Mouse (Mus musculus): ENCODE results near the gene Cadm2. TPM values are rescaled to one million over a fixed set of nuclear protein-coding genes. Genes with fewer than 3 reads are reported as not detected.

Gene Cadm2
- polyA plus RNA-seq, 1 experiment from 2014 or later, result 0.38 TPM

- 50% methylated on average over 2 of the region's 2 CpGs for WGBS
- ATAC-seq (ENCODE audit: low read depth), result no peak
These were observed 210.2 kb downstream of the Cadm2 start for GRCm38 (mm10) chr16:67410482-67410881.

GRCm38 (mm10) chr16:67367745-67368144, 253.0 kb downstream of the Cadm2 start:
- WGBS, result 69% methylated on average over 2 of the region's 2 CpGs
- no peak for ATAC-seq (ENCODE audit: low read depth)

More at GRCm38 (mm10) chr16:67410482-67410881, 210.2 kb downstream of the Cadm2 start:
- no peak overlapping the region for H3K27ac ChIP-seq (ENCODE audit: low read length)
- H3K9ac ChIP-seq (ENCODE audit: low read length), result no peak overlapping the region
- H3K4me1 ChIP-seq (replicated peaks; ENCODE audit: control insufficient read depth, insufficient read depth, low read length), result no peaks in the 10 kb centered on the region
- no peaks in the 10 kb centered on the region for H3K36me3 ChIP-seq (ENCODE audit: control insufficient read depth, insufficient read depth, low read length)
- no peak overlapping the region for H3K4me2 ChIP-seq (ENCODE audit: low read depth, low read length)
- no peak overlapping the region for H3K4me3 ChIP-seq (ENCODE audit: low read length)
- H3K27me3 ChIP-seq (ENCODE audit: control insufficient read depth, insufficient read depth, low read depth, low read length), result no peaks in the 10 kb centered on the region
- H3K9me3 ChIP-seq (ENCODE audit: control insufficient read depth, low read length), result no peaks in the 10 kb centered on the region

GRCm38 (mm10) chr16:67348011-67348410, 272.7 kb downstream of the Cadm2 start:
- no peak overlapping the region for H3K4me2 ChIP-seq (ENCODE audit: low read depth, low read length)
- ATAC-seq (ENCODE audit: low read depth), result no peak
- H3K27ac ChIP-seq (ENCODE audit: low read length), result no peak overlapping the region
- no peak overlapping the region for H3K4me3 ChIP-seq (ENCODE audit: low read length)
- WGBS, result 79% methylated on average over 5 of the region's 5 CpGs
- no peaks in the 10 kb centered on the region for H3K4me1 ChIP-seq (replicated peaks; ENCODE audit: control insufficient read depth, insufficient read depth, low read length)
- H3K9me3 ChIP-seq (ENCODE audit: control insufficient read depth, low read length), result no peaks in the 10 kb centered on the region
- no peak overlapping the region for H3K9ac ChIP-seq (ENCODE audit: low read length)
- no peaks in the 10 kb centered on the region for H3K27me3 ChIP-seq (ENCODE audit: control insufficient read depth, insufficient read depth, low read depth, low read length)
- H3K36me3 ChIP-seq (ENCODE audit: control insufficient read depth, insufficient read depth, low read length), result no peaks in the 10 kb centered on the region

More at GRCm38 (mm10) chr16:67367745-67368144, 253.0 kb downstream of the Cadm2 start:
- H3K27me3 ChIP-seq (ENCODE audit: control insufficient read depth, insufficient read depth, low read depth, low read length), result no peaks in the 10 kb centered on the region
- H3K9me3 ChIP-seq (ENCODE audit: control insufficient read depth, low read length), result no peaks in the 10 kb centered on the region
- no peak overlapping the region for H3K4me3 ChIP-seq (ENCODE audit: low read length)
- no peak overlapping the region for H3K4me2 ChIP-seq (ENCODE audit: low read depth, low read length)
- no peak overlapping the region for H3K27ac ChIP-seq (ENCODE audit: low read length)
- H3K9ac ChIP-seq (ENCODE audit: low read length), result no peak overlapping the region
- no peaks in the 10 kb centered on the region for H3K36me3 ChIP-seq (ENCODE audit: control insufficient read depth, insufficient read depth, low read length)
- no peaks in the 10 kb centered on the region for H3K4me1 ChIP-seq (replicated peaks; ENCODE audit: control insufficient read depth, insufficient read depth, low read length)

- H3K36me3 ChIP-seq (ENCODE audit: control insufficient read depth, insufficient read depth, low read length), result no peaks in the 10 kb centered on the region
- no peaks in the 10 kb centered on the region for H3K27me3 ChIP-seq (ENCODE audit: control insufficient read depth, insufficient read depth, low read depth, low read length)
- H3K4me2 ChIP-seq (ENCODE audit: low read depth, low read length), result no peak overlapping the region
- no peak overlapping the region for H3K9ac ChIP-seq (ENCODE audit: low read length)
- H3K9me3 ChIP-seq (ENCODE audit: control insufficient read depth, low read length), result no peaks in the 10 kb centered on the region
- no peak for ATAC-seq (ENCODE audit: low read depth)
- no peaks in the 10 kb centered on the region for H3K4me1 ChIP-seq (replicated peaks; ENCODE audit: control insufficient read depth, insufficient read depth, low read length)
- no peak overlapping the region for H3K27ac ChIP-seq (ENCODE audit: low read length)
- H3K4me3 ChIP-seq (ENCODE audit: low read length), result no peak overlapping the region
These were observed 273.1 kb downstream of the Cadm2 start for GRCm38 (mm10) chr16:67347561-67347960.

GRCm38 (mm10) chr16:67346621-67347290, 274.0 kb downstream of the Cadm2 start:
- 40% methylated on average over 10 of the region's 10 CpGs for WGBS
- H3K4me2 ChIP-seq (ENCODE audit: low read depth, low read length), result no peak overlapping the region
- no peak for ATAC-seq (ENCODE audit: low read depth)

GRCm38 (mm10) chr16:67344194-67344593, 276.5 kb downstream of the Cadm2 start:
- 27% methylated on average over 5 of the region's 5 CpGs for WGBS
- Histone ChIP-seq H3K4me1 (replicated peaks; ENCODE audit: control insufficient read depth, insufficient read depth, low read length) (no peaks in the 10 kb centered on the region), H3K36me3 (ENCODE audit: control insufficient read depth, insufficient read depth, low read length) (no peaks in the 10 kb centered on the region), H3K27ac (ENCODE audit: low read length) (no peak overlapping the region), H3K9me3 (ENCODE audit: control insufficient read depth, low read length) (no peaks in the 10 kb centered on the region), H3K4me2 (ENCODE audit: low read depth, low read length) (no peak overlapping the region), H3K27me3 (ENCODE audit: control insufficient read depth, insufficient read depth, low read depth, low read length) (no peaks in the 10 kb centered on the region), H3K9ac (ENCODE audit: low read length) (no peak overlapping the region), H3K4me3 (ENCODE audit: low read length) (no peak overlapping the region)
- no peak for ATAC-seq (ENCODE audit: low read depth)

More at GRCm38 (mm10) chr16:67346621-67347290, 274.0 kb downstream of the Cadm2 start:
- Histone ChIP-seq H3K4me1 (replicated peaks; ENCODE audit: control insufficient read depth, insufficient read depth, low read length) (no peaks in the 10 kb centered on the region), H3K9me3 (ENCODE audit: control insufficient read depth, low read length) (no peaks in the 10 kb centered on the region), H3K27me3 (ENCODE audit: control insufficient read depth, insufficient read depth, low read depth, low read length) (no peaks in the 10 kb centered on the region), H3K9ac (ENCODE audit: low read length) (no peak overlapping the region), H3K27ac (ENCODE audit: low read length) (no peak overlapping the region), H3K36me3 (ENCODE audit: control insufficient read depth, insufficient read depth, low read length) (no peaks in the 10 kb centered on the region), H3K4me3 (ENCODE audit: low read length) (no peak overlapping the region)

GRCm38 (mm10) chr16:67311033-67311432, 309.7 kb downstream of the Cadm2 start:
- Histone ChIP-seq H3K4me2 (ENCODE audit: low read depth, low read length) (no peak overlapping the region), H3K4me3 (ENCODE audit: low read length) (no peak overlapping the region), H3K9me3 (ENCODE audit: control insufficient read depth, low read length) (no peaks in the 10 kb centered on the region), H3K27me3 (ENCODE audit: control insufficient read depth, insufficient read depth, low read depth, low read length) (no peaks in the 10 kb centered on the region), H3K9ac (ENCODE audit: low read length) (no peak overlapping the region), H3K36me3 (ENCODE audit: control insufficient read depth, insufficient read depth, low read length) (no peaks in the 10 kb centered on the region), H3K4me1 (replicated peaks; ENCODE audit: control insufficient read depth, insufficient read depth, low read length) (no peaks in the 10 kb centered on the region), H3K27ac (ENCODE audit: low read length) (no peak overlapping the region)
- WGBS, result 85% methylated on average over 2 of the region's 2 CpGs
- ATAC-seq (ENCODE audit: low read depth), result no peak

- 82% methylated on average over 3 of the region's 3 CpGs for WGBS
These were observed 336.0 kb downstream of the Cadm2 start for GRCm38 (mm10) chr16:67284664-67285063.

GRCm38 (mm10) chr16:67243598-67243997, 377.1 kb downstream of the Cadm2 start:
- Histone ChIP-seq H3K9me3 (ENCODE audit: control insufficient read depth, low read length) (no peaks in the 10 kb centered on the region), H3K4me1 (replicated peaks; ENCODE audit: control insufficient read depth, insufficient read depth, low read length) (no peaks in the 10 kb centered on the region), H3K9ac (ENCODE audit: low read length) (no peak overlapping the region), H3K27me3 (ENCODE audit: control insufficient read depth, insufficient read depth, low read depth, low read length) (no peaks in the 10 kb centered on the region), H3K27ac (ENCODE audit: low read length) (no peak overlapping the region), H3K4me2 (ENCODE audit: low read depth, low read length) (no peak overlapping the region), H3K4me3 (ENCODE audit: low read length) (no peak overlapping the region), H3K36me3 (ENCODE audit: control insufficient read depth, insufficient read depth, low read length) (no peaks in the 10 kb centered on the region)
- WGBS, result 75% methylated on average over 5 of the region's 5 CpGs
- ATAC-seq (ENCODE audit: low read depth), result no peak

More at GRCm38 (mm10) chr16:67284664-67285063, 336.0 kb downstream of the Cadm2 start:
- no peaks in the 10 kb centered on the region for H3K9me3 ChIP-seq (ENCODE audit: control insufficient read depth, low read length)
- H3K36me3 ChIP-seq (ENCODE audit: control insufficient read depth, insufficient read depth, low read length), result no peaks in the 10 kb centered on the region
- no peak overlapping the region for H3K4me3 ChIP-seq (ENCODE audit: low read length)
- ATAC-seq (ENCODE audit: low read depth), result no peak
- H3K9ac ChIP-seq (ENCODE audit: low read length), result no peak overlapping the region
- H3K27ac ChIP-seq (ENCODE audit: low read length), result no peak overlapping the region
- H3K27me3 ChIP-seq (ENCODE audit: control insufficient read depth, insufficient read depth, low read depth, low read length), result no peaks in the 10 kb centered on the region
- H3K4me2 ChIP-seq (ENCODE audit: low read depth, low read length), result no peak overlapping the region
- no peaks in the 10 kb centered on the region for H3K4me1 ChIP-seq (replicated peaks; ENCODE audit: control insufficient read depth, insufficient read depth, low read length)
